Mouse (Mus musculus) cortical plate, adult 2 months (tissue): ENCODE measurements around the gene Ccdc186. TPM values are rescaled to one million over a fixed set of nuclear protein-coding genes. Genes with fewer than 3 reads are reported as not detected.

Source experiments
- H3K27ac ChIP-seq: fragments of 200-500 bp; 2 replicates; pipeline ENCODE4 v1.5.1; 2012; ENCODE audit warnings: low read length, control low read depth, inconsistent platforms; ENCODE audit not compliant: insufficient read depth
- H3K4me1 ChIP-seq: fragments of 200-500 bp; 2 replicates; pipeline ENCODE4 v1.6.1; 2011; ENCODE audit warnings: low read length; ENCODE audit not compliant: control insufficient read depth, insufficient read depth
- H3K4me3 ChIP-seq: fragments of 200-500 bp; 2 replicates; pipeline ENCODE4 v1.5.1; 2011; ENCODE audit warnings: mild to moderate bottlenecking, low read length, control low read depth; ENCODE audit not compliant: insufficient read depth
- CTCF ChIP-seq: fragments of 200-500 bp; IDR thresholded peaks from 2 replicates; pipeline ENCODE4 v1.5.1; 2011; ENCODE audit warnings: mild to moderate bottlenecking, control low read depth, low read length; ENCODE audit not compliant: insufficient read depth; ENCODE audit errors: extremely low read depth
- POLR2A ChIP-seq: fragments of 200-500 bp; IDR thresholded peaks from 2 replicates; pipeline ENCODE4 v1.6.1; 2011; ENCODE audit warnings: mild to moderate bottlenecking, low read length, control low read depth; ENCODE audit not compliant: insufficient read depth; ENCODE audit errors: extremely low read depth
- polyA plus RNA-seq: library from polyadenylated mRNA; depleted of rRNA; stranded (reverse); fragments of >200 nt; gene quantifications from 2 replicates; pipeline ENCODE4 v1.2.3, GENCODE M21; 2012; rRNA removed

Ccdc186 gene
- 15.9 and 17.1 TPM in 2 replicates for polyA plus RNA-seq

DNA sequence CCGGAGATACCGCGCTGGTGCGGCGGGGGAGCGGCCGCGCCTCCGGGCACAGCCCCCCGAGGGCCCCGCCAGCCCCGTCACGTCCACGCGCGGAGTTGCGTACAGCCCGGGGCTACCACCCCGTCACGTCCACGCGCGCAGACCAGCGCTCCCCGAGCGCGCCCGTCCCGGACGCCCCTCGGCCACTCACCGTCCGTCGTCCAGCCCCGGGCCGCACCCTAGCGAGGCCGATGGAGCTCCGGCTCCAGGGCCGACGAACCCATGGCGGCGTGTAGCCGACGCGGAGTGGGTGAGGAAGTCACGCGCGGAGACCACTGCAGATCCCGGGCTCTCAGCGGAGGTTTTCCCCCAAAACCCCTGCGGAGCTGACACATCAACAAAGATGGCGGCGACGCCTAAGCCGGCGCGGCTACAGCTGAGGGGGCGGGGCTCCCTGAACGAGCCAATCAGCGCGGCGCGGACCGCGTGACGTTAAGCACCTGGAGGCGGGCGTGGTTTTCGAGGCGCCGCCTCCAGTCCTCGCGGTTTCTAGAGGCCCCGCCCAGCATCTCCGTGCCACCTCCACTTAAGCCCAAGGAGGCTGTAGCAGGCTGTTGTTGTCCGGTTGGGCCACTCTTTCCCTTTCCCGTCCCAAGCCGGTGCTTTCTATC is at the start of gene Ccdc186:
Gene Ccdc186, minus strand, starts transcription at position 393 of the 650 bp plus-strand sequence.
- Histone ChIP-seq H3K4me1 (peaks cover 15% of the 10 kb centered on the region), H3K27ac (peak within 1 kb of the TSS; percentile 75), H3K4me3 (peak within 1 kb of the TSS; percentile 63)
- TF ChIP-seq POLR2A (peak; percentile 83), CTCF (no peak)

DNA sequence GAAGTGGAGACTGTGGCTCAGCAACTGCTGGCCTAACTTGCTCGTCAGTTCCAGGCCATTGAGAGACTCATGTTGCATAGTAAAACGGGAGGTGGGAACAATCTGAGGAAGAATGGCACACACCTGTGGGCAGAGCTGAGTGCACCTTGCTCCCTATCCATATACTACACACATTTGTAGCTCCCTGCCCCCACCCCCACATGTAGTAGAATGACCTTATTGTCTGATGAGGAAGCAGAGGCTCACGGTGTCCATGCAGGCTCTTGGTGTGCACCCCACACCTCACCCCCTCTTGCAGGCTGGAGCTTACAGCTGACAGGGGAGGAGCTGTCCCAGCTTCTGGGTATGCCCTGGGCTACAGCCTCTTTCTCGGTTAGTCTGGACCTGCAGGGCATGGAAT is 45.7 kb upstream of the Ccdc186 start:
- H3K27ac ChIP-seq: no peak overlapping the region
- TF ChIP-seq CTCF: no peak
- no peak for TF ChIP-seq POLR2A
- H3K4me1 ChIP-seq: no peaks in the 10 kb centered on the region
- H3K4me3 ChIP-seq: no peak overlapping the region

DNA sequence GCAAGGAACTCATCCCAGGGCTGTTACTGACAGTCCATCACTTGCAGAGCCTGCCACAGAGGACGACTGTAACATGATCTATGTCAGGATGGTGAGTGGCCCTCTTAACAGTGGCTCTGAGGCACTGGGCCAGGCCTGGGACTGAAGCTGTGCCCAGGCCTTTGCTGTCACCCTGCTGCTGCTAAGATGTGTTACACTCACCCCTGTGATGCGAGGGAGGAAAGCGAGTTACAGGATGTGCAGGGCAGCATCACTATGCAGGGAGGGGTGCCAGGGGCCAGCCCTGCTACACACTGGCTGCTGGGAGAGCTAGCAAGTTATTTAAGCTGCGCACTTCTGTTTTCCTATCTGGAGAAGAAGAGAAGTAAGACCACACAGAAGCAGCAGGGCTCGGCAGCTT is 34.5 kb upstream of the Ccdc186 start:
- Histone ChIP-seq H3K4me3 (no peak overlapping the region), H3K4me1 (no peaks in the 10 kb centered on the region), H3K27ac (no peak overlapping the region)
- no peak for TF ChIP-seq CTCF
- no peak for TF ChIP-seq POLR2A

DNA sequence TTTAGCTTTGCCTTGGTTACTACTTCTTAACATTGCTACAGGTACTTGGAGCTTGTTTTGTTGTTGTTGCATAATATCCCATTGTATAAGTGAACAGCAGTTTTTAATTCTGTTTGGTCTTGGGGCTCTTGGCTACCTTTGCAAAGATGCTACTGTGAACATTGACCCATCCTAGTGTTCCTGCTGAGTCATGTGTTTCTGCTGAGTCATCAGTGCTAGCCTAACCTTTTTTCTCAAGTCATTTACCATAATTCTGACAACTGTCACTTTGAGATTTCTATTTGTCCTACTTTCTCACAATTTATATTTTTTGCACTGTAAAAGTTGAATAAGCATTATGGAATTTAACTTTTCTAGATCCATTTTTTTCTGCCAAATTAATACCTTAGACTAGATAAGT is 30.6 kb upstream of the Ccdc186 start:
- TF ChIP-seq POLR2A: no peak
- no peak for TF ChIP-seq CTCF
- no peaks in the 10 kb centered on the region for H3K4me1 ChIP-seq
- H3K4me3 ChIP-seq: no peak overlapping the region
- H3K27ac ChIP-seq: no peak overlapping the region

DNA sequence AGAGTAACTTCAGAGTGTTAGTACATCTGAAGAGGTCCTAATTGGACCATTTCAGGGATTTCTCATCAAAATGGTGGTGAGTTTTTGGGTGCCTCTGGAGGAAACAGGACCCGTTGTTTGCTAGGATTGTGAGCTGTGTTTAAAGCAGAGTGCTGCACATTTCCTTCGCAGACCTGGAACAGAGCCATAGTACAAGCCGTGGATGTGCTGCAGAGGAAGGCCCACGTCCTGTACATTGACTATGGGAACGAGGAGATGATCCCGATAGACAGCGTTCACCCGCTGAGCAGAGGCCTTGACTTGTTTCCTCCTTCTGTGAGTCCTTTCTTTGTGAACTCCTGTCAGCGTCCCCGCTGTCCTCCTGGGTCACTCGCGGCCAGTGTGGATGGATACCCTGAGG is 21.0 kb upstream of the Ccdc186 start:
- H3K27ac ChIP-seq: no peak overlapping the region
- TF ChIP-seq POLR2A: no peak
- TF ChIP-seq CTCF: no peak
- no peak overlapping the region for H3K4me3 ChIP-seq
- no peaks in the 10 kb centered on the region for H3K4me1 ChIP-seq

DNA sequence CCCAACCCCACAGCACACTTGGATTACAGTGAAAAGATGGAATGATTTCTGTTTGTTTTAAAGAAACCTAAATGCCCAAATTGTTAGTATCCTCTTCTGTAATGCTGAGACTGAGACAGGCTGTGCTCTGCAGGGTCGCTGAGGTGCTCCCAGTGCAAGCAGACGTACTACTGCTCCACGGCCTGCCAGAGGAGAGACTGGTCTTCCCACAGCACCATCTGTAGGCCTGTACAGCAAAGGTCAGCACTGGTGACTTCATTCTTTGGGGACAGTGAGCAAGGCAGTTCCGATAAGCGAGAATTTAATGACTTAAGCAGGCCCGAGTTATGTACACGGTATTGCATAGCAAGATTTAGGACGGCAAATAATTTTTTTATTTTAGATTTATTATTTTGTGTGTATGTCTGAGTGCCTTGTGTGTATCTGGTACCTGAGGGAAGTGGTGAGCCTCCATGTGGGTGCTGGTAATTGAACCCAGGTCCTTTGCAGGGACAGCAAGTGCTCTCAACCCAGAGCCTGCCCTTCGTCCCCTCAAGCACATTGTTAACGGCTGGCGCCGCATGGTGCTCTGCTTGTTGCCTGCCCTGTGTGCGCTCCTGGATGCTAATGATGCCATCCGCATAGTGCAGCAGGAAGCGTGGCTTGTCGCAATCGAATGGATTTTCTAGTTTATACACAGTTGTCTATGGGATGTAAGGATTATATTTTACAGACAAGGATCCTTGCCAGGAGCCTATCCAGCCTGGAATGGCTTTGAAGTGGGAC is 17.1 kb upstream of the Ccdc186 start:
- TF ChIP-seq POLR2A (no peak), CTCF (no peak)
- no peak overlapping the region for H3K4me3 ChIP-seq
- no peaks in the 10 kb centered on the region for H3K4me1 ChIP-seq
- no peak overlapping the region for H3K27ac ChIP-seq

DNA sequence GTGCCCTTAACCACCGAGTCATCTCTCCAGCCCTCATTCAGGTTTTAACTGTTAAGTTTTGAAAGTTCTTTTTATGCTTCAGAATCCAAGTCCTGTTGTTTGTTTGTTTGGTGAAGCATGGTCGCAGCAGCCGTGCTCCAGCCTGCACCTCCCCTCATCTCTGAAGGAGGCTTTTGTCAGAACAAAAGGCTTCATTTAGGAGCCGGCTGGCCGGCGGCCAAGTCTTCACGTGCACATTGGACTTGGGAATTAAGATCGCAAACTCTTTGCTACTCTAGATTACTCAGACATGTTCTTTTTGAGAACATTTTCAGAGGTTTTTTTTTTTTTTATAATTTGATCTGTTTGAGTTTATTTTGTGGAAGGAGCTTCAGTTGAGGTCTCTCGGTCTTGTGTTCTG is 13.3 kb upstream of the Ccdc186 start:
- Histone ChIP-seq H3K27ac (no peak overlapping the region), H3K4me1 (no peaks in the 10 kb centered on the region), H3K4me3 (no peak overlapping the region)
- TF ChIP-seq POLR2A (no peak), CTCF (no peak)

DNA sequence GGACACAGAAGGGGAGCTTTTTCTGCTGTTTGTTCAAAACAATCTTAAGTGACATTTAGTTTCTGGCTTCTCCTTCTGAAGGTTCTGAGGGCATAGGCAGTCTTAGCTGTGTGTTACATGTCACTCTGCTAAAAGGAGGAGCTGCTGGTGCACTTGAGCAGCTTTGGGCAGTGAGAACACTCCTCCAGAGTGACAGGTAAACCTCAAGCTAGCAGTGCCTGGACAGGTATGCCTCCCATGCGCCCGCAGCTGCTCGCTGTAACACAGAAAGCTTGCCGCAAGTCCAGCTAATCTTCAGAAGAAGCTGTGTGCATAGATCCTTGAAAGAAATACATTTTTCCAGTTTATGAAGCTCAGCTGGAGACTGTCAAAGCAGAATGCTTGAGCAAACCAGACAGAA is 8.2 kb upstream of the Ccdc186 start:
- no peak overlapping the region for H3K4me3 ChIP-seq
- TF ChIP-seq POLR2A (no peak), CTCF (no peak)
- H3K4me1 ChIP-seq: no peaks in the 10 kb centered on the region
- no peak overlapping the region for H3K27ac ChIP-seq

DNA sequence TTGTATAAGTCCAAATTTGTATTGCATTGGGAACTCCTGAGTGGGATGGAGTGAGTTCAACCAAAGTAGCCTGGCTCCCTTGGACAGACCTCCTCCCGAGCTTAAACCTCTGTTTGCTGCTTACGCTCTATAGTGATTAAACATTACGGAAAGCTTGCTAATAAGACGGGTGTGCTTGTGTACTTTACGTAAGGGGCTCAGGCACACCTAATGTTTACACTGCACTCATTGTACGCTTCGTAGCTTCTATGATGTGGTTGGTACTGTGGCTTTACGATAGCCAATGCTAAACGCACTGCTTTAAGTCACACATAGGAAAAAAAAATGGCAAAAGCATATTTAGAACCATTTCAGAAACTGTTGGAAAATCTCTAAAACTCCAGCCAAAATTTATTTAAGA is 7.3 kb upstream of the Ccdc186 start:
- Histone ChIP-seq H3K4me1 (no peaks in the 10 kb centered on the region), H3K4me3 (no peak overlapping the region), H3K27ac (no peak overlapping the region)
- TF ChIP-seq CTCF (no peak), POLR2A (no peak)

DNA sequence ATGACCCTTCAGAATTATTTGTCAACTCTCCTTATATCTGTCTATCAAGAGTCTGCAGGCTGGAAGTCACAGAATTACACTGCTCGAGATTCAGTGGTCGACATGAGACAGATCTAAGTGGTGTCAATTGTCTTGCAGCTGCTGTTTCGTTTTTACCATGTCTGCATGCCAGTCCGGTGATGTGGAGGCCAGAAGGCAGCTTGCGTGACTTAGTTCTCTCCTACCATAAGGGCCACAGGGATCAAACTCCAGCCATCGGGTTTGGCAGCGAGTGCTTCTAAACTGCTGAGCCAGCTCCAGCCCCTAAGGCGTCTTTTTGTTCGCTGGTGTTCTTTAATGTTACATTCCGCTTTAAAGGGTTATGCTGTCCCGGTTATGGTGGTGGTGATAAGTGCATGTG is 6.3 kb upstream of the Ccdc186 start:
- no peak overlapping the region for H3K4me3 ChIP-seq
- no peak overlapping the region for H3K27ac ChIP-seq
- no peaks in the 10 kb centered on the region for H3K4me1 ChIP-seq
- TF ChIP-seq CTCF (no peak), POLR2A (no peak)
